Mouse (Mus musculus) heart, adult 2 months (tissue): ENCODE results near the gene Map2k6. TPM values are rescaled to one million over a fixed set of nuclear protein-coding genes. Genes with fewer than 3 reads are reported as not detected.

Experiments used
- DNase-seq, 2 experiments: peaks; one replicate each; pipeline ENCODE4 v3.0.0; 2021
- H3K27ac ChIP-seq: fragments of 200-600 bp; 2 replicates; pipeline ENCODE4 v1.8.1; 2022
- H3K27me3 ChIP-seq: fragments of 200-500 bp; 2 replicates; pipeline ENCODE4 v1.6.1; 2012; ENCODE audit warnings: mild to moderate bottlenecking, low read length, inconsistent platforms, mixed read lengths; ENCODE audit not compliant: control insufficient read depth, insufficient read depth
- H3K36me3 ChIP-seq: fragments of 200-500 bp; 2 replicates; pipeline ENCODE4 v1.6.1; 2012; ENCODE audit warnings: low read length, inconsistent platforms; ENCODE audit not compliant: control insufficient read depth, insufficient read depth
- H3K4me1 ChIP-seq: fragments of 200-500 bp; 2 replicates; pipeline ENCODE4 v1.6.1; 2011; ENCODE audit warnings: low read length; ENCODE audit not compliant: control insufficient read depth, insufficient read depth
- H3K4me3 ChIP-seq: fragments of 200-600 bp; 2 replicates; pipeline ENCODE4 v1.8.1; 2022
- H3K79me2 ChIP-seq: fragments of 200-500 bp; replicated peaks from 2 replicates; pipeline ENCODE4 v1.6.1; 2012; ENCODE audit warnings: mild to moderate bottlenecking, inconsistent platforms, low read length, moderate library complexity, mixed read lengths; ENCODE audit not compliant: control insufficient read depth, insufficient read depth
- H3K9ac ChIP-seq: fragments of 200-500 bp; 2 replicates; pipeline ENCODE4 v1.6.1; 2012; ENCODE audit warnings: low read depth, mild to moderate bottlenecking, control low read depth, inconsistent platforms, low read length, mixed read lengths
- CTCF ChIP-seq: fragments of 200-600 bp; IDR thresholded peaks from 2 replicates; pipeline ENCODE4 v1.8.1; 2022; ENCODE audit warnings: antibody characterized with exemption, mild to moderate bottlenecking, moderate library complexity
- EP300 ChIP-seq: fragments of 200-500 bp; IDR thresholded peaks from 2 replicates; pipeline ENCODE4 v1.6.1; 2011; ENCODE audit warnings: low read depth, low read length, control low read depth; ENCODE audit not compliant: insufficient read depth
- POLR2A ChIP-seq: fragments of 200-500 bp; IDR thresholded peaks from 2 replicates; pipeline ENCODE4 v1.6.1; 2011; ENCODE audit warnings: mild to moderate bottlenecking, low read depth, low read length, control low read depth; ENCODE audit not compliant: insufficient read depth
- WGBS: fragments of 180-500 bp; shearing (Covaris S2); methylation state at CpG from one replicate; pipeline ENCODE4 v1.1.7; 2018; 5-methylcytosine and 5-hydroxymethylcytosine counted together
- intact Hi-C: fragments of 180-260 bp; cut with DNase I; formaldehyde crosslinking; loops from one replicate; pipeline ENCODE4 v1.15.1; 2025
- polyA plus RNA-seq: library from polyadenylated mRNA; depleted of rRNA; stranded (reverse); fragments of >200 nt; gene quantifications from 2 replicates; pipeline ENCODE4 v1.2.3, GENCODE M21; 2012
- total RNA-seq, 2 experiments: library from RNA; stranded (reverse); gene quantifications; 2 replicates each; pipeline ENCODE4 v1.2.3; 2021

Map2k6 gene
- total and polyA plus RNA-seq, 3 experiments: 3.8 to 4.1 (median 3.8) TPM

- peak in 1 of 2 experiments; percentile 8 for DNase-seq
- H3K79me2 ChIP-seq: no peaks in the 10 kb centered on the region
- H3K4me1 ChIP-seq: peaks cover 2% of the 10 kb centered on the region
- no peak overlapping the region for H3K4me3 ChIP-seq
- TF ChIP-seq EP300 (no peak), CTCF (no peak), POLR2A (no peak)
- WGBS: 40% methylated on average over 11 of the region's 11 CpGs
- no peak overlapping the region for H3K27ac ChIP-seq
- H3K9ac ChIP-seq: no peak overlapping the region
- no peaks in the 10 kb centered on the region for H3K36me3 ChIP-seq
- intact Hi-C loops: loop anchor here (5.0 kb wide), 1 partner anchor 240 kb away; no protein-coding TSS in a partner anchor
- no peaks in the 10 kb centered on the region for H3K27me3 ChIP-seq
Measured at GRCm38 (mm10) chr11:110427159-110427561, 28.2 kb downstream of the Map2k6 start.

- no peak for DNase-seq
- intact Hi-C loops: loop anchor here (5.0 kb wide), 1 partner anchor 242 kb away; no protein-coding TSS in a partner anchor
- no peak for TF ChIP-seq CTCF
- no peak for TF ChIP-seq POLR2A
- no peak for TF ChIP-seq EP300
- Histone ChIP-seq H3K36me3 (no peaks in the 10 kb centered on the region), H3K27me3 (no peaks in the 10 kb centered on the region), H3K4me3 (no peak overlapping the region), H3K79me2 (no peaks in the 10 kb centered on the region), H3K27ac (no peak overlapping the region), H3K4me1 (peaks cover 2% of the 10 kb centered on the region), H3K9ac (no peak overlapping the region)
- 93% methylated on average over 6 of the region's 6 CpGs for WGBS
Measured at GRCm38 (mm10) chr11:110428999-110429398, 30.1 kb downstream of the Map2k6 start.

- Histone ChIP-seq H3K4me1 (peaks cover 2% of the 10 kb centered on the region), H3K4me3 (no peak overlapping the region), H3K9ac (no peak overlapping the region), H3K27ac (no peak overlapping the region), H3K36me3 (no peaks in the 10 kb centered on the region), H3K79me2 (no peaks in the 10 kb centered on the region), H3K27me3 (no peaks in the 10 kb centered on the region)
- no peak for DNase-seq
- 47% methylated on average over 3 of the region's 3 CpGs for WGBS
- TF ChIP-seq CTCF: no peak
- TF ChIP-seq POLR2A: no peak
- TF ChIP-seq EP300: no peak
- intact Hi-C loops: loop anchor here (5.0 kb wide), 1 partner anchor 243 kb away; no protein-coding TSS in a partner anchor
Measured at GRCm38 (mm10) chr11:110429837-110430418, 31.0 kb downstream of the Map2k6 start.

- H3K79me2 ChIP-seq: no peaks in the 10 kb centered on the region
- no peak for TF ChIP-seq CTCF
- no peak for TF ChIP-seq POLR2A
- no peak for TF ChIP-seq EP300
- no peak for DNase-seq
- H3K36me3 ChIP-seq: no peaks in the 10 kb centered on the region
- H3K4me3 ChIP-seq: no peak overlapping the region
- 84% methylated on average over 8 of the region's 8 CpGs for WGBS
- H3K4me1 ChIP-seq: no peaks in the 10 kb centered on the region
- H3K27ac ChIP-seq: no peak overlapping the region
- H3K27me3 ChIP-seq: no peaks in the 10 kb centered on the region
- intact Hi-C loops: no loop called here
- H3K9ac ChIP-seq: no peak overlapping the region
Measured at GRCm38 (mm10) chr11:110435839-110436556, 37.1 kb downstream of the Map2k6 start.

- Histone ChIP-seq H3K27ac (no peak overlapping the region), H3K4me3 (no peak overlapping the region), H3K79me2 (no peaks in the 10 kb centered on the region), H3K4me1 (no peaks in the 10 kb centered on the region), H3K27me3 (no peaks in the 10 kb centered on the region), H3K36me3 (no peaks in the 10 kb centered on the region), H3K9ac (no peak overlapping the region)
- no peak for DNase-seq
- TF ChIP-seq EP300 (no peak), POLR2A (no peak), CTCF (no peak)
- intact Hi-C loops: no loop called here
- 94% methylated on average over 12 of the region's 12 CpGs for WGBS
Measured at GRCm38 (mm10) chr11:110436998-110437397, 38.1 kb downstream of the Map2k6 start.

GRCm38 (mm10) chr11:110438135-110438534, 39.2 kb downstream of the Map2k6 start:
- no peak overlapping the region for H3K27ac ChIP-seq
- TF ChIP-seq POLR2A (no peak), CTCF (no peak), EP300 (no peak)
- no peaks in the 10 kb centered on the region for H3K4me1 ChIP-seq
- 92% methylated on average over 3 of the region's 3 CpGs for WGBS
- no peak for DNase-seq
- no peaks in the 10 kb centered on the region for H3K36me3 ChIP-seq
- no peaks in the 10 kb centered on the region for H3K27me3 ChIP-seq
- no peak overlapping the region for H3K4me3 ChIP-seq
- H3K9ac ChIP-seq: no peak overlapping the region
- H3K79me2 ChIP-seq: no peaks in the 10 kb centered on the region
- intact Hi-C loops: no loop called here
